Mouse (Mus musculus) liver, adult (tissue): ENCODE data around the gene Mogs.

Experiments
- GATA4 ChIP-seq: IDR thresholded peaks from 2 replicates; pipeline ENCODE4 v1.6.1; 2014; ENCODE audit warnings: mild to moderate bottlenecking, low read length; ENCODE audit not compliant: insufficient replicate concordance

Mogs gene

DNA sequence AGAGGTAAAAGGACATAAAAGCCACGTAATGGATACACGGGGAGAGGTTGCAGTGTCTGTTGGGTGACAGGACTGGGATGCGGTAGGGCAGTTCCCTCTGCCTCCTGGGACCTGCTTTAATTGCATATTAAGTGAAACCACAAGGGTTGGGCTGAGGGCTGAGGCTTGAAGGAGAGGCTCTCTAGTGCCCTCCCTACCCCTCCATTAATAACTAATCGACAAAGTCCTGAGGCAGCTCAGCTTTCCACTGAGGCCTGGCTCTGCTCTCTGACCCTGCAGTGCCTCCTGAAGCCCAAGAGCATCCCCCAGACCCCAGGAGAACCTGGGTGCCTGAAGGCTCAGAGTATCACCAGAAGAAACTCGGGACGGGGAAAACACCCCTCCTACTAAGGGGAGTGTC lies 30.8 kb upstream of the Mogs start:
- no peak for TF ChIP-seq GATA4

GRCm38 (mm10) chr6:83086121-83087035 lies 28.9 kb upstream of the Mogs start, which contains the start of gene Lbx2:
TSS of gene Lbx2 (plus strand) at chr6:83086367.
- no peak for TF ChIP-seq GATA4

DNA sequence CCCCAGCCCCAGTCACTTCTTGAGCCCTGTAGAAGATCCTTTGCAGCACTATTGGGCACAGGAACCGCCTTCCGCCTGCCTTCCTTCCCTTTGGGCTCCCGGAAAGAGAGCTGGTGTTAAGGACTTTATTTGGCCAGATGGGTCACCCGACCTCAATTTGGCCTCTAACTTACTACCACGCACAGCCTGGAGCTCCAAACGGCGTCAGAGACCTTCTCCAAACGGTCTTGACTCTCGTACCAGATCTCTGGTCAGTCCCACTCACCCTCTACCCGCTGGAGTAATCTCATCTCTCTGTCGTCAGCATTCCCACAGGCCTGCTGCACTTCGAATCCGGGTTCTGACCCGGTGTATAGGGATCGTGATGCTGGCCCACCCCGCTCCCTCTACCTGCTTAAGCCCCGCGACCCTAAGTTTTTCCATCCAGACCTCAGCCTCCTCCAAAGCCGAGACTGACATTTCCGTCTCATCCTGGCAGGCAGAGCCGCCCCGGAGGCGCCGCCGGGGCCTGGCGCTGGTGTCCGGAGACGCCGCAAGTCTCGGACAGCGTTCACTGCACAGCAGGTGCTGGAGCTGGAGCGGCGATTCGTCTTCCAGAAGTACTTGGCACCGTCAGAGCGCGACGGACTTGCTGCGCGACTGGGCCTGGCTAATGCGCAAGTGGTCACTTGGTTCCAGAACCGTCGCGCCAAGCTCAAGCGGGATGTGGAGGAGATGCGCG lies 27.9 kb upstream of the Mogs start:
- TF ChIP-seq GATA4 = no peak

- TF ChIP-seq GATA4 = no peak
These were observed 27.4 kb upstream of the Mogs start for GRCm38 (mm10) chr6:83087926-83088260.

- no peak for TF ChIP-seq GATA4
These were observed 22.7 kb upstream of the Mogs start for GRCm38 (mm10) chr6:83092416-83093127.

DNA sequence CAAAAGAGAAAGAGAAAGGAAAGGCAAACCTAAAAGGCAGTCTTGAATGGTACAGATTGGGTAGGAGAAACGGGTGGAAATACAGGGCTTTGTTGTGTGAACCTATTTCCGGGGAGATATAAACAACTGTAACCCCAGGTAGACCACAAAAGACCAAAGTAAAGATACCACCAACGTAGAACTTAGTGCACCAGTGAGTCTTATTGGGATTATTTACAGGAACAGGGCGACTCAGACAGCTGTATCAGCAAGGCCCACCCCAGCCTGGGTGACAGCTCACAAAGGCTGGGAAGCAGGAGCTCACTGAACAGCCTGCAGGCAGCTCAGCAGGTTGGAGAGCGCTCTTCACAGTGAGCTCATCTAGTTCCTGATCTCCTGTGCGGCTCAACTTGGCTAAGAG lies 19.3 kb upstream of the Mogs start:
- TF ChIP-seq GATA4 = no peak

GRCm38 (mm10) chr6:83098411-83098810 lies 16.9 kb upstream of the Mogs start:
- no peak for TF ChIP-seq GATA4

DNA sequence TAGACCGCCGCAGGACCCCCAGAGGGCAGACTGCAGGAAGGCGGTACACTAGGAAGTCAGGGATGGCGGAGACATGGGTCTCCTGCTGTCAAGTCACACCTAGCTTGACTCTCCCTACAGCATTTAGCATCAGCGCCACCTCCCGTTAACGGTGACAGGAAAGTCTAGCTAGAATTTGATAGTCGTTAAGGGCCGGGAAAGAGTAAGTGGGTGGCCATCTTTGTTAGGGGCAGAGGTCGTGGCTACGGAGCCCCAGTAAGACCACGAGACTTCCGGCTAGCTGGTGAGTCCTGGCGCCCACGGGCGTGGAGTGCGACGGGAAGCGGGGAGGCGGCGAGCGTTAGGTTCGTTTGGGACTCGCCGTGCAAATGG lies 14.0 kb upstream of the Mogs start, which contains the start of the genes Ccdc142 and Gm42688:
TSS of gene Ccdc142 (plus strand) at position 286 of the 372 bp plus-strand sequence.
TSS of gene Gm42688 (plus strand) at position 302 of the 372 bp plus-strand sequence.
- no peak; the same call in 1 of the 2 replicates for TF ChIP-seq GATA4

GRCm38 (mm10) chr6:83101688-83102556 lies 13.4 kb upstream of the Mogs start:
- TF ChIP-seq GATA4 = no peak; the same call in 1 of the 2 replicates

DNA sequence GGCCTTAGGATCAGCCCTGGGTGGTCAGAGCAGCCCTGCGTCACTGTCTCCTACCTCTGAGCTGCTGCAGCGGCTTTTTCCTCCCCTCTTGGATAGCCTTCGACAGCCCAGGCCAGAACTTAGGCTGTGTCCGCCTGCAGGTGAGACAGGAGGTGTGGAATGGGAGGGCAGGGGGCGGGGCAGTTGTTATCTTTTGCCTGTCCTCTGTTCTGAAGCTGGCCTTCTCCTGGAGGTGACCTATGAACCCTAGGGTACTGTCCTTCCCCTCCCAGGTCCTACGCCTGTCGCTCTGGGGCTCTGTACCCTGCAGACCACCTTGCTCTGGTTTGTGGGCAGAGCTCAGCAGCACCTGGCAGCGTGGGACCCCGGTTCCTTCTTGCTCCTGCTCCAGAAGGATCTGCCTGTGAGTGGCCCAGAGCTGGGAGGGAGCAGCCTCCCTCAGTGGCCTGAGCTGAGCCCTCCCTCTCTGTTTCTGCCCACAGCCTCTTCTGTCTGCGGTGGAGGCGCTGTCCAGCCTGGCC lies 12.1 kb upstream of the Mogs start:
- peak; percentile 72; the same call in 1 of the 2 replicates for TF ChIP-seq GATA4

DNA sequence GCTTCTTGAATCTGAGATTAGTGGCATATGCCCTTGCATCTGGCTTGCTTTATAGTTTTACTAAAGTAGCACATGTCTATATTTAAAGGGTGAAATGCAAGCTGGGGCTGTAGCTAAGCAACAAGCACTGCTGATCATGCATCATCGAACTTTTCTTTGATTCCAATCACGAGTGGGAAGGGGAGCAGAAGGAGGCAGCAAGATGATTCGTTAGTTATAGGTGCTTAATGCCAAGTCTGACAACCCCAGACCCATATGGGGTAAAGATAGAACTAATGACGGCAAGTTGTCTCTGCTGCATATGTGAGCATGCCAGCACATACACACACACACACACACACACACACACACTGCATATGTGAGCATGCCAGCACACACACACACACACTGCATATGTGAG lies 11.1 kb upstream of the Mogs start:
- TF ChIP-seq GATA4 = no peak

DNA sequence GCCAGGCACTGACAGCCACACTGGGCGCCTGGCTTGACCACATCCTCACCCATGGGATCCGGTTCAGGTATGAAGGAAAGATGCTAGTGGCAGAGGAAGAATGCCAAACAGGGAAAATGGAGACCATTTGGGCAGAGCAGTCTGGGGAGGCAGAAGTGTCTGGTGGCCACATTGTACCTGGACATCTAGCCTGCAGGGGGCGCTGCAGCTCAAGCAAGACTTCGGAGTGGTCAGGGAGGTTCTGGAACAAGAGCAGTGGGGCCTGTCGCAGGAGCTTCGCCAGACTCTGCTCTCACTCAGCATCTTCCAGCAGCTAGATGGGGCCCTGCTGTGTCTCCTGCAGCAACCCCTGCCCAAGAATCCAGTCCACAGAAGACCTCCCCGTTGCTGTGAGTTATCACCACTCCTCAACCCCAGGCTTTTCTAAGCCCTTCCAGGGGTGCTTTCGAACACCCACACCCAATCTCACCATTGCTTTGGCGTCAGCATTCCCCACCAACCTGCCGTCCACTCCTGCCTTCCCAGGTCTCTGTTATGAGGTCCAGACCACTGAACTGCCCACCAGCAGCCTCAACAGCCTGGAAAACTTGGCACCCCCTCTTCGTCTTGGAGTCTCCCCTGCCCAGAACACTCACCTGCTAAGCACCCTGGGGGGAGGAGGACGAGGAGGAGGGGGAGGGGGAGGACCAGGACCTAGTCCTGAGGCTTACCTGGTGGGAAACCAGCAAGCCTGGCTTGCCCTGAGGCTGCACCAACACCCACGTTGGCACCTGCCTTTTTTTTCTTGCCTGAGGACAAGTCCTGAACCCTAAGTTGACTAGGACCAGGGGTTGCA lies 7.5 kb upstream of the Mogs start:
- TF ChIP-seq GATA4 = no peak
